Mouse (Mus musculus) kidney, embryonic 15.5 days (tissue): ENCODE data around the gene Mgat4b. TPM values are rescaled to one million over a fixed set of nuclear protein-coding genes. Genes with fewer than 3 reads are reported as not detected.

ENCODE experiments used
- ATAC-seq: fragments of 200-750 bp; cut with Nextera tagmentation; replicated peaks from 2 replicates; pipeline ENCODE4 v1.8.0; 2017; ENCODE audit warnings: moderate TSS enrichment; ENCODE audit not compliant: low FRiP score
- H3K27ac ChIP-seq: fragments of 300-500 bp; sonication (generic); 2 replicates; pipeline ENCODE4 v1.5.1; 2015; ENCODE audit warnings: mild to moderate bottlenecking, inconsistent platforms
- H3K27me3 ChIP-seq: fragments of 300-500 bp; sonication (generic); 2 replicates; pipeline ENCODE4 v1.6.1; 2015; ENCODE audit warnings: inconsistent platforms
- H3K36me3 ChIP-seq: fragments of 300-500 bp; sonication (generic); 2 replicates; pipeline ENCODE4 v1.6.1; 2015; ENCODE audit warnings: inconsistent platforms
- H3K4me1 ChIP-seq: fragments of 300-500 bp; sonication (generic); 2 replicates; pipeline ENCODE4 v1.6.1; 2015; ENCODE audit warnings: inconsistent platforms
- H3K4me2 ChIP-seq: fragments of 300-500 bp; sonication (generic); 2 replicates; pipeline ENCODE4 v1.6.1; 2015; ENCODE audit warnings: moderate library complexity, mild to moderate bottlenecking, inconsistent platforms
- H3K4me3 ChIP-seq: fragments of 300-500 bp; sonication (generic); replicated peaks from 2 replicates; pipeline ENCODE4 v1.5.1; 2015; ENCODE audit warnings: mild to moderate bottlenecking, inconsistent platforms
- H3K9ac ChIP-seq: fragments of 300-500 bp; sonication (generic); 2 replicates; pipeline ENCODE4 v1.6.1; 2015; ENCODE audit warnings: mild to moderate bottlenecking, inconsistent platforms
- H3K9me3 ChIP-seq: fragments of 300-500 bp; sonication (generic); replicated peaks from 2 replicates; pipeline ENCODE4 v1.6.1; 2016; ENCODE audit warnings: inconsistent platforms
- WGBS: fragments of 180-500 bp; shearing (Covaris S2); methylation state at CpG from one replicate; pipeline ENCODE4 v1.1.7; 2015; ENCODE audit warnings: mixed read lengths; 5-methylcytosine and 5-hydroxymethylcytosine counted together
- polyA plus RNA-seq: library from polyadenylated mRNA; unstranded; fragments of >200 nt; fragmentation: Nextera tagmentation; extraction: Ambion mirVana; gene quantifications from 2 replicates; pipeline ENCODE4 v1.2.1, GENCODE M21; 2015

Mgat4b gene
- polyA plus RNA-seq, 1 experiment from 2014 or later: 37.3 TPM

DNA sequence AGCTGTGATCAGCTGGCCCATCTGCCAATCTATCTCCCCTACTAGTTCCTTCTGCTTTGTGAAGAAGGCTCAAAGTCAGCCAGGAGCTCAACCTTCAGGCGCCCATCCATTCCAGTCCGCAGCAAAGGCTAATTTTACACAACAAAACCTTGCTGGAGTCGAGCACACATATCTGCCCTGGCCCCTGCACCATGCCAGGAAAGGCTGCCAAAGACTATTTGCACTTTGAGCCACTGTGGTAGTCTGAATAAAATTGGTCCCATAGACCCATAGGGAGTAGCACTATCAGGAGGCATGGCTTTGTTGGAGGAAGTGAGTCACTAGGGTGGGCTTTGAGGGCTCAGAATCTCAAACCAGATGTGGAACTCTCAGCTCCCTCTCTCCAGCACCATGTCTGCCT is 5.3 kb upstream of the Mgat4b start:
- Histone ChIP-seq H3K4me3 (no peak overlapping the region), H3K27ac (no peak overlapping the region), H3K4me2 (no peak overlapping the region), H3K27me3 (no peaks in the 10 kb centered on the region), H3K4me1 (peaks cover 11% of the 10 kb centered on the region), H3K36me3 (peaks cover 74% of the 10 kb centered on the region), H3K9ac (no peak overlapping the region), H3K9me3 (no peaks in the 10 kb centered on the region)
- WGBS: 84% methylated on average over 3 of the region's 3 CpGs
- no peak for ATAC-seq

GRCm38 (mm10) chr11:50206037-50206436 is 4.7 kb upstream of the Mgat4b start:
- Histone ChIP-seq H3K27ac (no peak overlapping the region), H3K36me3 (peaks cover 68% of the 10 kb centered on the region), H3K9ac (no peak overlapping the region), H3K4me1 (peaks cover 14% of the 10 kb centered on the region), H3K4me2 (no peak overlapping the region), H3K4me3 (no peak overlapping the region), H3K9me3 (no peaks in the 10 kb centered on the region), H3K27me3 (no peaks in the 10 kb centered on the region)
- 91% methylated on average over 2 of the region's 2 CpGs for WGBS
- no peak for ATAC-seq

DNA sequence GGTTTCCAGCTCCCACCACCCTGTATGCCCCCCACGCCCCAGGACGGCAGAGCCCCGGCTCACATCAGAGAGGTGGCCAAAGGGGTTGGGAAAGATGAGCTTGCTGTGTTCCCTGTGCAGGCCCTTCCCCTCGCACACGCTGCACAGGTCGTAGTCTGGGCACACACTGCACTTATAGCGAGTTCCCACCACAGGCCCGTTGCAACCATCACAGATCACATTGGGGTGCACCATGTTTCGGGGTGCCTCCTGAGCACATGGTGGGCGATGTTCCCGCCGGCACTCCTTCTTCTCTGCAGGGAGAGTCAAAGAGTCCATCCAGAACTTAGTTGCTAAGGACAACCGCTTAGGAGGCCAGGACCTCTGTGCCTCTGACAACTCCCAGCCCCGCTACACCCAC is 3.3 kb upstream of the Mgat4b start:
- peaks cover 55% of the 10 kb centered on the region for H3K36me3 ChIP-seq
- no peak overlapping the region for H3K4me3 ChIP-seq
- H3K9ac ChIP-seq: no peak overlapping the region
- peaks cover 21% of the 10 kb centered on the region for H3K4me1 ChIP-seq
- no peaks in the 10 kb centered on the region for H3K9me3 ChIP-seq
- no peak overlapping the region for H3K4me2 ChIP-seq
- 92% methylated on average over 14 of the region's 14 CpGs for WGBS
- ATAC-seq: no peak
- H3K27ac ChIP-seq: no peak overlapping the region
- no peaks in the 10 kb centered on the region for H3K27me3 ChIP-seq

- Histone ChIP-seq H3K9me3 (no peaks in the 10 kb centered on the region), H3K27me3 (no peaks in the 10 kb centered on the region)
- 93% methylated on average over 5 of the region's 5 CpGs for WGBS
Measured at GRCm38 (mm10) chr11:50208039-50208438, 2.7 kb upstream of the Mgat4b start.

GRCm38 (mm10) chr11:50210101-50210504 is 587 bp upstream of the Mgat4b start:
- peak; percentile 96 for ATAC-seq
- H3K4me1 ChIP-seq: peaks cover 34% of the 10 kb centered on the region
- H3K27ac ChIP-seq: peak overlapping the region; percentile 99
- H3K36me3 ChIP-seq: peaks cover 29% of the 10 kb centered on the region
- H3K9me3 ChIP-seq: no peaks in the 10 kb centered on the region
- peak overlapping the region; percentile 91 for H3K9ac ChIP-seq
- H3K4me2 ChIP-seq: peak overlapping the region; percentile 70
- WGBS: 0% methylated on average over 24 of the region's 24 CpGs
- no peaks in the 10 kb centered on the region for H3K27me3 ChIP-seq
- peak overlapping the region; percentile 88 for H3K4me3 ChIP-seq

More at GRCm38 (mm10) chr11:50208039-50208438, 2.7 kb upstream of the Mgat4b start:
- no peak overlapping the region for H3K27ac ChIP-seq
- peaks cover 28% of the 10 kb centered on the region for H3K4me1 ChIP-seq
- no peak for ATAC-seq
- H3K4me3 ChIP-seq: no peak overlapping the region
- H3K36me3 ChIP-seq: peaks cover 48% of the 10 kb centered on the region
- H3K9ac ChIP-seq: no peak overlapping the region
- no peak overlapping the region for H3K4me2 ChIP-seq

- H3K36me3 ChIP-seq: peaks cover 15% of the 10 kb centered on the region
- no peaks in the 10 kb centered on the region for H3K9me3 ChIP-seq
- peaks cover 48% of the 10 kb centered on the region for H3K4me1 ChIP-seq
- no peaks in the 10 kb centered on the region for H3K27me3 ChIP-seq
- H3K9ac ChIP-seq: peak overlapping the region; percentile 91
- H3K4me2 ChIP-seq: peak overlapping the region; percentile 70
- H3K27ac ChIP-seq: peak overlapping the region; percentile 99
- H3K4me3 ChIP-seq: peak overlapping the region; percentile 88
- ATAC-seq: no peak; the same call in 1 of the 2 replicates
- WGBS: 96% methylated on average over 3 of the region's 3 CpGs
Measured at GRCm38 (mm10) chr11:50211322-50212059, 801 bp downstream of the Mgat4b start.

GRCm38 (mm10) chr11:50212060-50212739 is 1.5 kb downstream of the Mgat4b start:
- 0 out of 2 replicates have a peak overlapping the region, but pooled peaks have one; percentile 55 for H3K27ac ChIP-seq
- no peaks in the 10 kb centered on the region for H3K9me3 ChIP-seq
- no peak overlapping the region for H3K4me3 ChIP-seq
- peaks cover 8% of the 10 kb centered on the region for H3K36me3 ChIP-seq
- peaks cover 55% of the 10 kb centered on the region for H3K4me1 ChIP-seq
- H3K9ac ChIP-seq: no peak overlapping the region
- 58% methylated on average over 3 of the region's 3 CpGs for WGBS
- ATAC-seq: no peak
- no peaks in the 10 kb centered on the region for H3K27me3 ChIP-seq
- H3K4me2 ChIP-seq: no peak overlapping the region

DNA sequence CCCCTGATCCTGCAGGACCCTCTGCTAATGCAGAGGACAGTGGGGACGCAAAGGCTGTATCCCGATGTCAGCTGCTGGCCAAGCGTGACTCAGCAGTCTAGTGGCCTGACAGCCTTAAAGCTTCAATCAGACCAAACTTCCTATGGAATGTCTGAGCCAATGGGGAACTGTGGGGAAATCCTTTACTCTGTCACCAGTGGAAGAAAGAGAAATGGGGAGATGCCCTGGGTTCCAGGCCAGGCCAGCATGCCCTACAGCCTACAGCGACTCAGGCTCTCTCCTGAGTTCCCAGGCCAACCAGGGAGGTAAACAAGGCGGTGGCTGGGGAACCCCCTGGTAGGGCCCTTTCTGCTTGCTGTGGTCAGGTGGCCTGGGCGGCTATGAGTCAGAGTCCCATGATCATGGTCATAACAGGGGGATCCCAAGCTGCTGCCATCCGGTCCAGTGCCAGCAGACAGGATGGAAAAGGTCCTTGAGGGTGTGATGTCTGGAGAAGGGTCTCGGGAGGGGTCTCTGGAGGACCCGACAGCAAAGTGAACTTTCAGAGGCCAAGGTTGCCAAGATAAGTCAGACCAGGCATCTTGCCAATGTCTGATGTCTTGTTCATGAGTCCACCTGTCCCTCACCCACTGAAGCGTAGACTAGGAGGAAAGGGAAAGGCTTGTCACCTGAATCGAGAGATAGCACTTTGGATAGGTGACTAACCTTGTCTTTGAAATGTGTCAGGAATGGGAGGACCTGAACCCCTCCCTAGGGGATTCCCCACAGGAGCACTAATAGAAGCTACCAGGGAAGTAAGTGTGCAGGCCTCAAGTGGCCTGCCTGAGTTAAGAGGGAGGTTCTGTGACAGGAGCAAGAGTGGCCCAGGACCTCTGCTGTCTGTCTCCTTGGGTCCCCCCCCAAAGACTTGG is 2.4 kb downstream of the Mgat4b start:
- H3K27ac ChIP-seq: peak overlapping the region; percentile 55

GRCm38 (mm10) chr11:50214631-50215030 is 3.9 kb downstream of the Mgat4b start:
- H3K4me2 ChIP-seq: no peak overlapping the region
- no peaks in the 10 kb centered on the region for H3K9me3 ChIP-seq
- no peak overlapping the region for H3K4me3 ChIP-seq
- no peak overlapping the region for H3K9ac ChIP-seq
- WGBS: 95% methylated on average over 6 of the region's 6 CpGs
- H3K27me3 ChIP-seq: no peaks in the 10 kb centered on the region
- peaks cover 54% of the 10 kb centered on the region for H3K4me1 ChIP-seq
- no peak for ATAC-seq
- no peak overlapping the region for H3K27ac ChIP-seq
- H3K36me3 ChIP-seq: no peaks in the 10 kb centered on the region

More for the DNA sequence above, 2.4 kb downstream of the Mgat4b start:
- H3K4me3 ChIP-seq: no peak overlapping the region
- H3K4me1 ChIP-seq: peaks cover 62% of the 10 kb centered on the region
- H3K36me3 ChIP-seq: no peaks in the 10 kb centered on the region; the same call in 1 of the 2 replicates
- H3K9me3 ChIP-seq: no peaks in the 10 kb centered on the region
- WGBS: 46% methylated on average over 11 of the region's 11 CpGs
- no peaks in the 10 kb centered on the region for H3K27me3 ChIP-seq
- 0 out of 2 replicates have a peak, but pooled peaks have one; percentile 1 for ATAC-seq
- no peak overlapping the region for H3K9ac ChIP-seq
- H3K4me2 ChIP-seq: 0 out of 2 replicates have a peak overlapping the region, but pooled peaks have one; percentile 1

GRCm38 (mm10) chr11:50215633-50216032 is 4.9 kb downstream of the Mgat4b start:
- no peaks in the 10 kb centered on the region for H3K27me3 ChIP-seq
- no peak for ATAC-seq

DNA sequence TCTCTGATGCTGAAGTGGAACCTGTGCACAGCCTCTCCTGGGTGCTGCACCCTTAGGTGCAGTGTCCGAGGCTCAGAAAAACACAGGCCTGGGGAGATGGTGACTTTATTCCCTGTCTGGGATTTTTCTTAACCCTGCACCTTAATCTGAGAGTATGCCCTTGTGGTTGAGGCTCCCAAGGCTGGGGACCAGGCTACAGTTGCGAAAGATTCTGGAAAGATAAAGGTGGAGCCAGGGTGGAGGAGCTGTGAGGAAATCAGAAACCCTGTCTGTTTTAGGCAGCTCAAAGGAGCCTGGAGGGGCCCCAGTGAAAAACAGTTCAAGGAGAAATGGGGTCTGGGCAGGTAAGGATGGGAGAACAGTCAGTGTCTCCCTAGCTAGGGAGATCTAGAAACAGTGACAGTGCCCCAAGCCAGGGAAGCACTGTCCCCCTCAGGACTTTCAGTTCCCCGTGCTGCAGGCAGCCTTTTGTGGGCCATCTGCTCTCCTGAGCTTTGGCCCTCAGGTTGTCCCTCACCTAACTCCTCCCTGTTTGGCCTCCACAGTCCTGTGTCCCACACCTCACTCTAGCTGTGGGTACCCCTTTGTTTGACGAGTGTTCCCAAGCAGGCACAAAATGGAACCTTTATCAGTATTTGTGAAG is 6.2 kb downstream of the Mgat4b start:
- no peaks in the 10 kb centered on the region for H3K36me3 ChIP-seq
- 81% methylated on average over 4 of the region's 4 CpGs for WGBS

More at GRCm38 (mm10) chr11:50215633-50216032, 4.9 kb downstream of the Mgat4b start:
- Histone ChIP-seq H3K36me3 (no peaks in the 10 kb centered on the region), H3K9ac (no peak overlapping the region), H3K27ac (no peak overlapping the region), H3K4me3 (no peak overlapping the region), H3K4me2 (peak overlapping the region; percentile 35), H3K9me3 (no peaks in the 10 kb centered on the region), H3K4me1 (peaks cover 52% of the 10 kb centered on the region)
- 26% methylated on average over 9 of the region's 9 CpGs for WGBS

More for the DNA sequence above, 6.2 kb downstream of the Mgat4b start:
- Histone ChIP-seq H3K4me2 (no peak overlapping the region), H3K9ac (no peak overlapping the region), H3K27me3 (no peaks in the 10 kb centered on the region), H3K4me1 (peaks cover 45% of the 10 kb centered on the region), H3K4me3 (no peak overlapping the region), H3K27ac (no peak overlapping the region), H3K9me3 (no peaks in the 10 kb centered on the region)
- no peak for ATAC-seq
